Mouse (Mus musculus): ENCODE measurements around the gene Slc22a17. TPM values are rescaled to one million over a fixed set of nuclear protein-coding genes. Genes with fewer than 3 reads are reported as not detected.
"Not testable (repeated sequence)": the region's sequence is repeated elsewhere in the genome, so short reads cannot be mapped to it uniquely, and the experiment has no call there.

Slc22a17 gene
- polyA plus RNA-seq (2016; fragmentation: Nextera tagmentation; extraction: Ambion mirVana) = 110 and 125 TPM in 2 replicates

DNA sequence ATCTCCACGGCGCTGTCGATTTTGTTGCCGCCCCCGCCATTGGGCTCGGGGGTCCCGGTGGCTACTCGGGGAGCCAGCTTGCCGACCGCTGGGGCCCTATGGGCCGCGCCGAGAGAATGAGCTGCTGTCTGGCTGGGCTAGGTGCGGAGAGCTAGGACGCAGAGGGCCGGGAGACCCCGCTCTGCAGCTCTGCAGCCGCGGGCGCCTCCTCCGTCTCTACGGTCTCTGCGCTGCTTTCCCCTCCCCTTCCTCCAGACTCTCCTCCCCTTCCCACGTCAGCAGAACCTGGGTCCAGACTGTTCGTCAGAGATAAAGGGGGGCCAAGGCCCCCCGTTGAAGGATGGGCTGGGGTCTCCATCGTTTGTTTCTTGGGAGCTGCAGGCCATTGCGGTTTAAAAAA lies at the start of gene Slc22a17:
Slc22a17 (minus strand) TSS at position 247 of the 400 bp plus-strand sequence.
- peak within 1 kb of the TSS; percentile 86 for H3K27ac ChIP-seq (replicated peaks)
- peaks cover 20% of the 10 kb centered on the region for H3K4me1 ChIP-seq
- peaks cover 49% of the 10 kb centered on the region for H3K36me3 ChIP-seq
- peak; percentile 96 for ATAC-seq (ENCODE audit: low FRiP score, low read depth)
- peak within 1 kb of the TSS; percentile 99 for H3K4me2 ChIP-seq (replicated peaks)
- H3K27me3 ChIP-seq = no peaks in the 10 kb centered on the region
- whole genome bisulfite sequencing = 0% methylated on average over 28 of the region's 28 CpGs
- peak within 1 kb of the TSS; percentile 97 for H3K4me3 ChIP-seq
- H3K9ac ChIP-seq (replicated peaks) = peak within 1 kb of the TSS; percentile 98
- no peaks in the 10 kb centered on the region for H3K9me3 ChIP-seq

DNA sequence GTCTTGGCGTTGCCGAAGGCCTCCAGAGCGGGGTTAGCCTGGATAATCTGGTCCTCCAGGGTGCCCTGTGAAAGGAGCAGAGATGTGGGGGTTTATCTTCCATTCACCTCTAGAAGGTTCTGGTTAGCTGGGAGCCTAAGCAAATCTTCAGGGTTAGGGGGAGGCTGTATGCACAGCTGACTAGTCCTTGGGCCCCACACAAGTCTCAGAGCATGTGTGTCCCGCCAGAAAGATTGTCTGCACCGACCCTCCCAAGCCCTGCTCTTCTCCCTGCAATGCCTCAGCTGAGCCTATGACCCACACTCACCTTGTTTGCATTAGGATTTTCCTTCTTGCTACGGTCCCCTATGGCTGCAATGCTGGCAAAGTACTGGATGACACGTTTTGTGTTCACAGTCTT lies 49.8 kb upstream of the Slc22a17 start:
- Histone ChIP-seq H3K9me3 (no peaks in the 10 kb centered on the region), H3K4me1 (no peaks in the 10 kb centered on the region), H3K27me3 (no peaks in the 10 kb centered on the region), H3K9ac (replicated peaks) (no peak overlapping the region), H3K4me3 (no peak overlapping the region), H3K36me3 (no peaks in the 10 kb centered on the region), H3K4me2 (replicated peaks) (no peak overlapping the region), H3K27ac (replicated peaks) (no peak overlapping the region)
- no peak for ATAC-seq (ENCODE audit: low FRiP score, low read depth)
- 85% methylated on average over 7 of the region's 7 CpGs for WGBS

DNA sequence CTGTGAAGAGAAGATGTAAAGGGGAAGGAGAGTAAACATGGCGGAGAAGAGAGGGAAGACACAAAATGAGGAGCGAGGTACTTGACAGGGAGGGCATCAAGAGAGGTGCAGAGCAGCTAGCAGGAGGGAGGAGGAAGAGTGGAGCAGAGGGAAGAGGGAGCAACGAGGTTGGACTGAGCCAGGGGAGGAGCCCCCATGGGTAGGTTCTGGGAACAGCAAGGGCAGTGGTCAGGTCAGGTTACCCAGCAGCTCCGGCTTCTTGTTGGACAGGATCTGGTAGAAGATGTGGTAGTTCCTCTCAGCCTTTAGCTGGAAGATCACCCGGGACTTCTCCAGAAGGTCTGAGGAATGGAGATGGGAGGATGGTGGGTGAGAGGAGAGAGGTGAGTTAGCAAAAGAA lies 48.6 kb upstream of the Slc22a17 start:
- Histone ChIP-seq H3K36me3 (no peaks in the 10 kb centered on the region), H3K9ac (replicated peaks) (no peak overlapping the region), H3K9me3 (no peaks in the 10 kb centered on the region), H3K4me2 (replicated peaks) (no peak overlapping the region), H3K4me1 (no peaks in the 10 kb centered on the region), H3K27ac (replicated peaks) (no peak overlapping the region), H3K4me3 (no peak overlapping the region), H3K27me3 (no peaks in the 10 kb centered on the region)
- whole genome bisulfite sequencing = 81% methylated on average over 5 of the region's 5 CpGs
- no peak for ATAC-seq (ENCODE audit: low FRiP score, low read depth)

- Histone ChIP-seq H3K4me2 (replicated peaks) (no peak overlapping the region), H3K4me1 (no peaks in the 10 kb centered on the region), H3K27me3 (no peaks in the 10 kb centered on the region), H3K4me3 (no peak overlapping the region), H3K9ac (replicated peaks) (no peak overlapping the region), H3K9me3 (no peaks in the 10 kb centered on the region), H3K27ac (replicated peaks) (no peak overlapping the region), H3K36me3 (no peaks in the 10 kb centered on the region)
- WGBS = 72% methylated on average over 10 of the region's 10 CpGs
- ATAC-seq (ENCODE audit: low FRiP score, low read depth) = no peak
Observed at GRCm38 (mm10) chr14:54960769-54961168, 47.8 kb upstream of the Slc22a17 start.

DNA sequence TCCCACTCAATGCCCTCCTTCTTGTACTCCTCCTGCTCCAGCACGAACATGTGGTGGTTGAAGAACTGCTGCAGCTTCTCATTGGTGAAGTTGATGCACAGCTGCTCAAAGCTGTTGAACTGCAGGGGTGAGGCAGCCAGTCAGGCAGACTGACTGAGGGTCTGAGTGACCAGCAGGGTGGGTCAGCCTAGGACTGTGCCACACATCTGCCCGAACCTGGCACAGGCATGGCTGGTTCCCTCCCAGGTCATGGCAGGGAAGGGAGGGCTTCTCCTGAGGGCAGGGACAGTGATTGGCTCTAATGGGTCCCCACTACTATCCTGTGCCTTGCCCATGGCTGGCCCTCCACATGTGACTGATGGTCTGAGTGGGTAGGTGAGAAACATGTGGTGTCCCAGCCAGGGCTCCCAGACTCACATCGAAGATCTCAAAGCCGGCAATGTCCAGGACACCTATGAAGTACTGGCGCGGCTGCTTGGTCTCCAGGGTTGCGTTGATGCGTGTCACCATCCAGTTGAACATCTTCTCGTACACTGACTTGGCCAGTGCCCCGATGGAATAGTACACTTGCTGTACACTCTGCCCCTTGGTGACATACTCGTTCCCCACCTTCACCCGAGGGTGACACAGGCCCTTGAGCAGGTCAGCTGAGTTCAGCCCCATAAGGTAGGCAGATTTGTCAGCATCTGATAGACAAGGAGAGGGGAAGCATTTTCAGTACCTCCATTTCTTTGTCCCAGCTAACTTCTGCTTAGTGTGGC lies 47.1 kb upstream of the Slc22a17 start:
- not testable (repeated sequence) for H3K36me3 ChIP-seq; H3K4me2 ChIP-seq (replicated peaks); H3K4me3 ChIP-seq; ATAC-seq (ENCODE audit: low FRiP score, low read depth); H3K9me3 ChIP-seq; H3K27me3 ChIP-seq; H3K9ac ChIP-seq (replicated peaks); H3K27ac ChIP-seq (replicated peaks); H3K4me1 ChIP-seq
- WGBS = 96% methylated on average over 12 of the region's 12 CpGs

DNA sequence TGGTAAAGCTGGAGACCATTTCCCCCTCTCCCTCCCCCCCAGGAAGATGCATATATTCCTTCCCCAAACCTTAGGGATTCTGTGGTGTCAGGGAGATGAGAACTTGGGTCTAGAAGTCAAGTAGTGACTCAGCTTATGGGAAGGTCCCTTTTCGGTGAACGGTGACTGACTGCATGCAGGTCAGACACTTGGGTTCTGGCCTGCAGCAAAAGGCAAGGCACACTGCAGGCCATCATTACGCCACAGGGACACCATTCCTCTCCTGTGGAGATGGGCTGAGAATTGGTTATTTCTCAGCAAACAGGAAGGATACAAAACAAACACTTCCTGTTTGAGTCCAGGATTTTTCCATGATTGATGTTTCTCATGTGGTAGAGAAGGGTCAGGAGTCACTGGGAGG lies 46.3 kb upstream of the Slc22a17 start:
- Histone ChIP-seq H3K9me3 (no peaks in the 10 kb centered on the region), H3K27ac (replicated peaks) (no peak overlapping the region), H3K9ac (replicated peaks) (no peak overlapping the region), H3K36me3 (no peaks in the 10 kb centered on the region), H3K4me2 (replicated peaks) (no peak overlapping the region), H3K4me1 (no peaks in the 10 kb centered on the region), H3K27me3 (no peaks in the 10 kb centered on the region), H3K4me3 (no peak overlapping the region)
- WGBS = 96% methylated on average over 3 of the region's 3 CpGs
- ATAC-seq (ENCODE audit: low FRiP score, low read depth) = no peak

DNA sequence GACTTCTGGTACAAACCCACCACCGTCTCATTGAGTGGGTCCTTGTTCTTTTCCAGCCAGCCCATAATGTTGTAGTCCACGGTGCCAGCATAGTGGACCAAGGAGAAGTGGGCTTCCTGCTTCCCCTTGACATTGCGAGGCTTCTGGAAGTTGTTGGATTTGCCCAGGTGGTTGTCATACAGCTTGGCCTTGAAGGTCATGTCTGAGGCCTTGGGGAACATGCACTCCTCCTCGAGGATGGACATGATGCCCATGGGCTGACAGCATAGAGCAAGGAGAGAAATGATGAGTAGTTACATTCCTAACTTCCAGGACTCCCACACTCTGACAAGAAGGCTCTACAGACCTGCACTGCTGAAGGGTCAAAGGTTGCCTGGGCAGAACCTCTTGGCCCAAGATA lies 45.6 kb upstream of the Slc22a17 start:
- no peak for ATAC-seq (ENCODE audit: low FRiP score, low read depth)
- no peaks in the 10 kb centered on the region for H3K27me3 ChIP-seq
- H3K27ac ChIP-seq (replicated peaks) = no peak overlapping the region
- no peak overlapping the region for H3K4me3 ChIP-seq
- no peaks in the 10 kb centered on the region for H3K36me3 ChIP-seq
- no peak overlapping the region for H3K4me2 ChIP-seq (replicated peaks)
- H3K4me1 ChIP-seq = no peaks in the 10 kb centered on the region
- H3K9me3 ChIP-seq = no peaks in the 10 kb centered on the region
- WGBS = 83% methylated on average over 4 of the region's 4 CpGs
- H3K9ac ChIP-seq (replicated peaks) = no peak overlapping the region

DNA sequence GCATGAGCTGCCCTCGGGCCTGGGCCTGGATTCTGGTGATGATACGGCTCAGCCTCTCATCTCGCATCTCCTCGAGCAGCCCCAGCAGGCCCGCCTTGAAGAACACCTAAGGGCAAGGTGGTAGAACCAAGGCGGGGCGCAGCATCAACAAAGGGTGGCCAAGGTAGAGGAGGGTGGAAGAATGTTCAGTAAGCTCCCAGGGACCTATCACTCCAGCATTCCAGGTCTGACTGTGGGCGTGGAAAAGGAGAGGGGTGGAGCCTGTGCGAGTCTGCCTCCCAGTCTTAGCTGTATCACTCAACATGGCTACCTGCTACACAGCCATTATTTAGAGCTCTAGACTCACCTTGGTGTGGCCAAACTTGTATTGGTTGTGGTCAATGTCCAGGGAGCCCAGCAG lies 43.6 kb upstream of the Slc22a17 start:
- H3K4me3 ChIP-seq = no peak overlapping the region
- H3K4me1 ChIP-seq = no peaks in the 10 kb centered on the region
- no peak overlapping the region for H3K4me2 ChIP-seq (replicated peaks)
- no peak for ATAC-seq (ENCODE audit: low FRiP score, low read depth)
- no peaks in the 10 kb centered on the region for H3K27me3 ChIP-seq
- H3K9ac ChIP-seq (replicated peaks) = no peak overlapping the region
- H3K9me3 ChIP-seq = no peaks in the 10 kb centered on the region
- H3K27ac ChIP-seq (replicated peaks) = no peak overlapping the region
- no peaks in the 10 kb centered on the region for H3K36me3 ChIP-seq
- WGBS = 85% methylated on average over 9 of the region's 9 CpGs

- no peak overlapping the region for H3K4me2 ChIP-seq (replicated peaks)
- WGBS = 83% methylated on average over 3 of the region's 3 CpGs
Observed at GRCm38 (mm10) chr14:54955481-54955880, 42.5 kb upstream of the Slc22a17 start.

DNA sequence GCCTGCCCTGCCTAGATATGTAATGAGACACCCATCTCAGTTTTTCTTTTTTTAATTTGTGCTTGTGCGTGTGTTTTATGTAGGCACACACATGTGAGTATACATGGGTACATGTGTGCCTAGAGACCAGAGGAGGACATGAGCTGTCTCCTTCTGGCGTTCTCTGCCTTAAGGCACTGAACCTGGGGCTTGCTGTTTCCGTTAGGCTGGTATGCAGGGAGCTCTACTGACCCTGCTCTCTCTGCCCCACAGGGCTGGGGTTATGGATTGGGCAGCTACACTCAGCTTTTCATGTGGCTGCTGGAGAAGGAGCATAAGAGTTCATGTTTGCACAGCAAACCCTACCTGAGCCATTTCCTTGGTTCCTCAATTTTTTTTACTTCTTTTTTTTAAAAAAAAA lies 41.5 kb upstream of the Slc22a17 start:
- no peaks in the 10 kb centered on the region for H3K27me3 ChIP-seq
- no peak for ATAC-seq (ENCODE audit: low FRiP score, low read depth)
- no peak overlapping the region for H3K9ac ChIP-seq (replicated peaks)
- H3K36me3 ChIP-seq = no peaks in the 10 kb centered on the region
- no peak overlapping the region for H3K27ac ChIP-seq (replicated peaks)
- H3K9me3 ChIP-seq = no peaks in the 10 kb centered on the region
- 88% methylated on average over 3 of the region's 3 CpGs for WGBS
- H3K4me3 ChIP-seq = no peak overlapping the region
- no peak overlapping the region for H3K4me2 ChIP-seq (replicated peaks)
- H3K4me1 ChIP-seq = no peaks in the 10 kb centered on the region

More at GRCm38 (mm10) chr14:54955481-54955880, 42.5 kb upstream of the Slc22a17 start:
- no peaks in the 10 kb centered on the region for H3K36me3 ChIP-seq
- H3K9me3 ChIP-seq = no peaks in the 10 kb centered on the region
- no peaks in the 10 kb centered on the region for H3K4me1 ChIP-seq
- H3K4me3 ChIP-seq = no peak overlapping the region
- ATAC-seq (ENCODE audit: low FRiP score, low read depth) = no peak
- H3K27ac ChIP-seq (replicated peaks) = no peak overlapping the region
- H3K9ac ChIP-seq (replicated peaks) = no peak overlapping the region
- H3K27me3 ChIP-seq = no peaks in the 10 kb centered on the region

- H3K27me3 ChIP-seq = no peaks in the 10 kb centered on the region
- H3K4me2 ChIP-seq (replicated peaks) = no peak overlapping the region
- H3K9ac ChIP-seq (replicated peaks) = no peak overlapping the region
- H3K9me3 ChIP-seq = no peaks in the 10 kb centered on the region
- no peak overlapping the region for H3K4me3 ChIP-seq
- no peaks in the 10 kb centered on the region for H3K36me3 ChIP-seq
- no peaks in the 10 kb centered on the region for H3K4me1 ChIP-seq
- ATAC-seq (ENCODE audit: low FRiP score, low read depth) = no peak
- H3K27ac ChIP-seq (replicated peaks) = no peak overlapping the region
- WGBS = 93% methylated on average over 8 of the region's 8 CpGs
Observed at GRCm38 (mm10) chr14:54953664-54954206, 40.8 kb upstream of the Slc22a17 start.

- Histone ChIP-seq H3K4me1 (no peaks in the 10 kb centered on the region), H3K9ac (replicated peaks) (no peak overlapping the region), H3K9me3 (no peaks in the 10 kb centered on the region), H3K4me3 (no peak overlapping the region), H3K27me3 (no peaks in the 10 kb centered on the region), H3K36me3 (no peaks in the 10 kb centered on the region), H3K4me2 (replicated peaks) (no peak overlapping the region), H3K27ac (replicated peaks) (no peak overlapping the region)
- 90% methylated on average over 6 of the region's 6 CpGs for WGBS
- no peak for ATAC-seq (ENCODE audit: low FRiP score, low read depth)
Observed at GRCm38 (mm10) chr14:54951587-54951986, 38.7 kb upstream of the Slc22a17 start.

Data from midbrain, embryonic 12.5 days (tissue).